Comparison of ENCODE assay signal across 9 mouse cellular contexts in genomic region chr10:17212551-17213309, GRCm38 (mm10).
DNase-seq lines count a peak whose midpoint lies in the region; ATAC-seq lines count a peak whose summit lies in the region.
"Had no signal": no experiment of that assay in that cellular context is flagged by ENCODE, and none has a peak within 500 bp of the region (broad histone marks: within the 10 kb centered on the region; RNA-seq: fewer than 3 reads in every experiment).

No protein-coding gene starts in this region.

- no peaks in the 10 kb centered on the region for H3K36me3 ChIP-seq in hindbrain, embryonic 15.5 days
- no peaks in the 10 kb centered on the region for H3K36me3 ChIP-seq in neural tube, embryonic 14.5 days (ENCODE audit: control insufficient read depth, insufficient read depth, low read length)

- WGBS in hindbrain, embryonic 15.5 days, result 20% methylated on average over 11 of the region's 12 CpGs
- WGBS in neural tube, embryonic 14.5 days, result 23% methylated on average over 12 of the region's 12 CpGs

- no peak overlapping the region for H3K27ac ChIP-seq in hindbrain, embryonic 15.5 days (replicated peaks)
- no peak overlapping the region for H3K27ac ChIP-seq in neural tube, embryonic 14.5 days (ENCODE audit: low read depth, low read length)

- no peaks in the 10 kb centered on the region for H3K27me3 ChIP-seq in hindbrain, embryonic 15.5 days
- H3K27me3 ChIP-seq in neural tube, embryonic 14.5 days (ENCODE audit: control insufficient read depth, insufficient read depth, low read length), result no peaks in the 10 kb centered on the region
- H3K27me3 ChIP-seq: megakaryocyte, embryonic 14.5 days had no signal

- DNase-seq in layer of hippocampus, adult 9-11 months, result peak; percentile 33
- DNase-seq in layer of hippocampus, postnatal 10 days (ENCODE audit: low spot score in 2 of 2), result no peak
- peak; percentile 34 for DNase-seq in fat pad, adult 2 months (ENCODE audit: extremely low read depth, low read depth, low spot score)
- no peak for DNase-seq in spleen, postnatal 36 days (ENCODE audit: low spot score in 2 of 2)
- no peak for DNase-seq in thymus, postnatal 4 days
- DNase-seq: adrenal gland, postnatal 10 days had no signal

- H3K4me2 ChIP-seq in hindbrain, embryonic 15.5 days, result 0 out of 2 replicates have a peak overlapping the region, but pooled peaks have one; percentile 15
- H3K4me2 ChIP-seq in neural tube, embryonic 14.5 days (ENCODE audit: low read depth, low read length), result no peak overlapping the region

- H3K4me1 ChIP-seq in hindbrain, embryonic 15.5 days (replicated peaks), result peaks cover 4% of the 10 kb centered on the region; the same call in 1 of the 2 replicates
- H3K4me1 ChIP-seq in neural tube, embryonic 14.5 days (ENCODE audit: control insufficient read depth, insufficient read depth, low read length), result no peaks in the 10 kb centered on the region

- no peak overlapping the region for H3K4me3 ChIP-seq in hindbrain, embryonic 15.5 days
- H3K4me3 ChIP-seq in neural tube, embryonic 14.5 days (ENCODE audit: low read depth, low read length), result no peak overlapping the region
- H3K4me3 ChIP-seq: megakaryocyte, embryonic 14.5 days had no signal

- peak; percentile 56; the same call in 1 of the 2 replicates for ATAC-seq in hindbrain, embryonic 15.5 days (ENCODE audit: low FRiP score, low read depth)
- ATAC-seq in neural tube, embryonic 14.5 days (ENCODE audit: low read depth), result peak; percentile 68; the same call in 1 of the 2 replicates

- H3K9ac ChIP-seq in hindbrain, embryonic 15.5 days, result no peak overlapping the region
- no peak overlapping the region for H3K9ac ChIP-seq in neural tube, embryonic 14.5 days (replicated peaks; ENCODE audit: low read depth, low read length)

- no peaks in the 10 kb centered on the region for H3K9me3 ChIP-seq in hindbrain, embryonic 15.5 days
- no peaks in the 10 kb centered on the region for H3K9me3 ChIP-seq in neural tube, embryonic 14.5 days (ENCODE audit: control insufficient read depth, low read length)
- H3K9me3 ChIP-seq: megakaryocyte, embryonic 14.5 days had no signal

Comparison
In these comparisons a context has a peak if more than half of its experiments do, and no peak if none do; other contexts are left out.
1. DNase-seq: peak in layer of hippocampus, adult 9-11 months (single experiment) and fat pad, adult 2 months (single experiment); none in layer of hippocampus, postnatal 10 days (0 of 2), spleen, postnatal 36 days (0 of 2) and thymus, postnatal 4 days (single experiment).